Mouse (Mus musculus) embryonic facial prominence, embryonic 10.5 days (tissue): Measurements from ENCODE around the gene Dnajc16. TPM values are rescaled to one million over a fixed set of nuclear protein-coding genes. Genes with fewer than 3 reads are reported as not detected.

ENCODE experiments used
- DNase-seq: peaks from one replicate; pipeline ENCODE4 v3.0.0-alpha.2; 2017; ENCODE audit warnings: low spot score
- H3K27ac ChIP-seq: fragments of 300-500 bp; sonication (generic); replicated peaks from 2 replicates; pipeline ENCODE4 v1.5.1; 2016; ENCODE audit warnings: mild to moderate bottlenecking
- H3K27me3 ChIP-seq: fragments of 300-500 bp; sonication (generic); replicated peaks from 2 replicates; pipeline ENCODE4 v1.6.1; 2016; ENCODE audit warnings: low read depth, mild to moderate bottlenecking; ENCODE audit not compliant: poor library complexity, severe bottlenecking
- H3K36me3 ChIP-seq: fragments of 300-500 bp; sonication (generic); replicated peaks from 2 replicates; pipeline ENCODE4 v1.6.1; 2016; ENCODE audit warnings: mild to moderate bottlenecking, moderate library complexity
- H3K4me1 ChIP-seq: fragments of 300-500 bp; sonication (generic); 2 replicates; pipeline ENCODE4 v1.6.1; 2016
- H3K4me3 ChIP-seq: fragments of 300-500 bp; sonication (generic); 2 replicates; pipeline ENCODE4 v1.5.1; 2016; ENCODE audit warnings: mild to moderate bottlenecking, moderate library complexity
- H3K9me3 ChIP-seq: fragments of 300-500 bp; sonication (generic); 2 replicates; pipeline ENCODE4 v1.6.1; 2016; ENCODE audit warnings: mild to moderate bottlenecking
- WGBS: fragments of 180-500 bp; shearing (Covaris S2); methylation state at CpG from one replicate; pipeline ENCODE4 v1.1.7; 2016; 5-methylcytosine and 5-hydroxymethylcytosine counted together
- polyA plus RNA-seq: library from polyadenylated mRNA; unstranded; fragments of >200 nt; fragmentation: Nextera tagmentation; extraction: Ambion mirVana; gene quantifications from 2 replicates; pipeline ENCODE4 v1.2.1, GENCODE M21; 2016

Dnajc16 gene
- polyA plus RNA-seq, 1 experiment from 2014 or later = 4.0 TPM

- H3K27ac ChIP-seq = peak overlapping the region; percentile 57
- peak; percentile 34 for DNase-seq
- H3K36me3 ChIP-seq = no peaks in the 10 kb centered on the region
- H3K9me3 ChIP-seq = no peaks in the 10 kb centered on the region
- no peak overlapping the region for H3K4me3 ChIP-seq
- 8% methylated on average over 4 of the region's 4 CpGs for WGBS
- peaks cover 19% of the 10 kb centered on the region for H3K4me1 ChIP-seq
- peaks cover 8% of the 10 kb centered on the region; the same call in 1 of the 2 replicates for H3K27me3 ChIP-seq
These were observed 38.7 kb downstream of the Dnajc16 start for GRCm38 (mm10) chr4:141752076-141752421.

GRCm38 (mm10) chr4:141751419-141752075 is 39.2 kb downstream of the Dnajc16 start:
- 51% methylated on average over 4 of the region's 4 CpGs for WGBS

GRCm38 (mm10) chr4:141750826-141751225 is 39.9 kb downstream of the Dnajc16 start:
- Histone ChIP-seq H3K9me3 (no peaks in the 10 kb centered on the region), H3K36me3 (no peaks in the 10 kb centered on the region), H3K4me3 (no peak overlapping the region), H3K27me3 (peaks cover 15% of the 10 kb centered on the region; the same call in 1 of the 2 replicates), H3K27ac (0 out of 2 replicates have a peak overlapping the region, but pooled peaks have one; percentile 0), H3K4me1 (peaks cover 23% of the 10 kb centered on the region)
- 69% methylated on average over 3 of the region's 3 CpGs for WGBS
- no peak for DNase-seq

More at GRCm38 (mm10) chr4:141751419-141752075, 39.2 kb downstream of the Dnajc16 start:
- H3K4me3 ChIP-seq = no peak overlapping the region
- DNase-seq = no peak
- peaks cover 13% of the 10 kb centered on the region; the same call in 1 of the 2 replicates for H3K27me3 ChIP-seq
- H3K9me3 ChIP-seq = no peaks in the 10 kb centered on the region
- peaks cover 23% of the 10 kb centered on the region for H3K4me1 ChIP-seq
- peak overlapping the region; percentile 57 for H3K27ac ChIP-seq
- H3K36me3 ChIP-seq = no peaks in the 10 kb centered on the region

GRCm38 (mm10) chr4:141749557-141749956 is 41.2 kb downstream of the Dnajc16 start:
- Histone ChIP-seq H3K27me3 (peaks cover 15% of the 10 kb centered on the region; the same call in 1 of the 2 replicates), H3K9me3 (no peaks in the 10 kb centered on the region), H3K36me3 (no peaks in the 10 kb centered on the region), H3K4me3 (no peak overlapping the region), H3K27ac (no peak overlapping the region), H3K4me1 (peaks cover 23% of the 10 kb centered on the region)
- 36% methylated on average over 11 of the region's 11 CpGs for WGBS
- DNase-seq = no peak

- Histone ChIP-seq H3K27me3 (peaks cover 15% of the 10 kb centered on the region; the same call in 1 of the 2 replicates), H3K4me3 (no peak within 1 kb of the TSS), H3K4me1 (peaks cover 15% of the 10 kb centered on the region), H3K27ac (no peak within 1 kb of the TSS), H3K36me3 (no peaks in the 10 kb centered on the region), H3K9me3 (no peaks in the 10 kb centered on the region)
- DNase-seq = peak; percentile 10
- 22% methylated on average over 25 of the region's 25 CpGs for WGBS
These were observed 44.0 kb downstream of the Dnajc16 start, which contains the start of gene Agmat for GRCm38 (mm10) chr4:141746578-141747346. TSS of gene Agmat (plus strand) at chr4:141746672.

- no peak for DNase-seq
- H3K27ac ChIP-seq = no peak overlapping the region
- H3K27me3 ChIP-seq = peaks cover 10% of the 10 kb centered on the region; the same call in 1 of the 2 replicates
- 85% methylated on average over 4 of the region's 4 CpGs for WGBS
- H3K4me3 ChIP-seq = no peak overlapping the region
- peaks cover 6% of the 10 kb centered on the region for H3K4me1 ChIP-seq
- no peaks in the 10 kb centered on the region for H3K36me3 ChIP-seq
- H3K9me3 ChIP-seq = no peaks in the 10 kb centered on the region
These were observed 48.4 kb downstream of the Dnajc16 start for GRCm38 (mm10) chr4:141742381-141742780.

- no peaks in the 10 kb centered on the region for H3K9me3 ChIP-seq
- 69% methylated on average over 9 of the region's 9 CpGs for WGBS
- H3K27ac ChIP-seq = peak overlapping the region; percentile 45; the same call in 1 of the 2 replicates
- DNase-seq = peak; percentile 36
- peaks cover 2% of the 10 kb centered on the region for H3K4me1 ChIP-seq
- H3K27me3 ChIP-seq = peaks cover 6% of the 10 kb centered on the region; the same call in 1 of the 2 replicates
- no peak overlapping the region for H3K4me3 ChIP-seq
- H3K36me3 ChIP-seq = no peaks in the 10 kb centered on the region
These were observed 48.9 kb downstream of the Dnajc16 start for GRCm38 (mm10) chr4:141741856-141742255.

- Histone ChIP-seq H3K4me1 (peaks cover 9% of the 10 kb centered on the region), H3K27me3 (no peaks in the 10 kb centered on the region), H3K4me3 (no peak overlapping the region), H3K36me3 (no peaks in the 10 kb centered on the region), H3K9me3 (no peaks in the 10 kb centered on the region), H3K27ac (no peak overlapping the region)
- WGBS = 78% methylated on average over 8 of the region's 8 CpGs
- no peak for DNase-seq
These were observed 52.7 kb downstream of the Dnajc16 start for GRCm38 (mm10) chr4:141738015-141738414.

- 79% methylated on average over 4 of the region's 4 CpGs for WGBS
- H3K9me3 ChIP-seq = no peaks in the 10 kb centered on the region
- H3K4me3 ChIP-seq = no peak overlapping the region
These were observed 53.9 kb downstream of the Dnajc16 start for GRCm38 (mm10) chr4:141736856-141737255.

GRCm38 (mm10) chr4:141735206-141735560 is 55.5 kb downstream of the Dnajc16 start:
- Histone ChIP-seq H3K4me1 (peaks cover 9% of the 10 kb centered on the region), H3K36me3 (no peaks in the 10 kb centered on the region), H3K4me3 (peak overlapping the region; percentile 56), H3K9me3 (no peaks in the 10 kb centered on the region), H3K27ac (peak overlapping the region; percentile 76), H3K27me3 (no peaks in the 10 kb centered on the region)
- DNase-seq = no peak
- 22% methylated on average over 9 of the region's 9 CpGs for WGBS

More at GRCm38 (mm10) chr4:141736856-141737255, 53.9 kb downstream of the Dnajc16 start:
- no peak for DNase-seq
- H3K27ac ChIP-seq = no peak overlapping the region
- no peaks in the 10 kb centered on the region for H3K27me3 ChIP-seq
- H3K36me3 ChIP-seq = no peaks in the 10 kb centered on the region
- H3K4me1 ChIP-seq = peaks cover 9% of the 10 kb centered on the region

GRCm38 (mm10) chr4:141734446-141735205 is 56.1 kb downstream of the Dnajc16 start:
- Histone ChIP-seq H3K4me3 (peak overlapping the region; percentile 56), H3K36me3 (no peaks in the 10 kb centered on the region), H3K27me3 (no peaks in the 10 kb centered on the region), H3K27ac (peak overlapping the region; percentile 76), H3K4me1 (peaks cover 9% of the 10 kb centered on the region), H3K9me3 (no peaks in the 10 kb centered on the region)
- peak; percentile 95 for DNase-seq
- WGBS = 8% methylated on average over 24 of the region's 24 CpGs

- Histone ChIP-seq H3K4me1 (peaks cover 9% of the 10 kb centered on the region), H3K4me3 (no peak overlapping the region), H3K27ac (no peak overlapping the region), H3K9me3 (no peaks in the 10 kb centered on the region), H3K36me3 (no peaks in the 10 kb centered on the region), H3K27me3 (no peaks in the 10 kb centered on the region)
- no peak for DNase-seq
- 75% methylated on average over 5 of the region's 5 CpGs for WGBS
These were observed 59.0 kb downstream of the Dnajc16 start for GRCm38 (mm10) chr4:141731766-141732165.
